ENCODE assay signal across 10 mouse cellular contexts in genomic region chr17:56200586-56200985, GRCm38 (mm10). TPM values are rescaled to one million over a fixed set of nuclear protein-coding genes. Genes with fewer than 3 reads are reported as not detected.
DNase-seq lines count a peak whose midpoint lies in the region; ATAC-seq and TF ChIP-seq lines count a peak whose summit lies in the region.
"Had no signal": no experiment of that assay in that cellular context is flagged by ENCODE, and none has a peak within 500 bp of the region (broad histone marks: within the 10 kb centered on the region; RNA-seq: fewer than 3 reads in every experiment).

No protein-coding gene starts in this region.

- 88% methylated on average over 9 of the region's 9 CpGs for WGBS in heart, adult 2 months
- WGBS in lung, embryonic 14.5 days = 83% methylated on average over 9 of the region's 9 CpGs

- no peak overlapping the region for H3K9ac ChIP-seq in heart, adult 2 months (ENCODE audit: low read depth, low read length)
- H3K9ac ChIP-seq in lung, embryonic 14.5 days = no peak overlapping the region
- H3K9ac ChIP-seq: limb, embryonic 12.5 days; neural tube, embryonic 12.5 days had no signal

- intact Hi-C loops in heart, adult 2 months (cut with DNase I) = no loop called here
- intact Hi-C loops in heart, postnatal 36 days (cut with DNase I) = no loop called here

- no peak for TF ChIP-seq EP300 in heart, adult 2 months (IDR thresholded peaks at IDR 0.05; ENCODE audit: insufficient read depth, low read depth, low read length)

- H3K36me3 ChIP-seq in heart, adult 2 months (ENCODE audit: control insufficient read depth, insufficient read depth, low read length) = no peaks in the 10 kb centered on the region
- H3K36me3 ChIP-seq in lung, embryonic 14.5 days (ENCODE audit: insufficient read depth) = peaks cover 90% of the 10 kb centered on the region

- no peaks in the 10 kb centered on the region for H3K4me1 ChIP-seq in heart, adult 2 months (ENCODE audit: control insufficient read depth, insufficient read depth, low read length)
- H3K4me1 ChIP-seq in lung, embryonic 14.5 days (ENCODE audit: insufficient read depth) = no peaks in the 10 kb centered on the region
- H3K4me1 ChIP-seq: limb, embryonic 12.5 days; neural tube, embryonic 12.5 days had no signal

- no peaks in the 10 kb centered on the region for H3K27me3 ChIP-seq in heart, adult 2 months (ENCODE audit: control insufficient read depth, insufficient read depth, low read length)
- H3K27me3 ChIP-seq in lung, embryonic 14.5 days (ENCODE audit: insufficient read depth, low read length) = no peaks in the 10 kb centered on the region
- H3K27me3 ChIP-seq: limb, embryonic 12.5 days; neural tube, embryonic 12.5 days had no signal

- no peak for TF ChIP-seq POLR2A in heart, adult 2 months (IDR thresholded peaks at IDR 0.05; ENCODE audit: insufficient read depth, low read depth, low read length)

- no peak overlapping the region for H3K4me3 ChIP-seq in heart, adult 2 months
- no peak overlapping the region for H3K4me3 ChIP-seq in lung, embryonic 14.5 days (ENCODE audit: low read depth, low read length)
- H3K4me3 ChIP-seq: limb, embryonic 12.5 days; neural tube, embryonic 12.5 days had no signal

- DNase-seq in heart, adult 2 months = no peak
- no peak for DNase-seq in heart, postnatal 36 days
- DNase-seq in lung, embryonic 14.5 days = no peak
- no peak for DNase-seq in lung, adult 18-20 months
- DNase-seq in ES-CJ7 (ENCODE audit: low read depth, low spot score) = peak; percentile 58
- no peak for DNase-seq in layer of hippocampus, adult 18-20 months (ENCODE audit: low spot score in 2 of 2)
- no peak for DNase-seq in layer of hippocampus, postnatal 14 days (ENCODE audit: low spot score in 2 of 2)

- H3K4me2 ChIP-seq in lung, embryonic 14.5 days = no peak overlapping the region
- H3K4me2 ChIP-seq: limb, embryonic 12.5 days; neural tube, embryonic 12.5 days had no signal

- no peak for ATAC-seq in lung, embryonic 14.5 days (ENCODE audit: insufficient read depth)
- ATAC-seq in neutrophil, adult 5-6 weeks (ENCODE audit: extremely low read depth, insufficient number of reproducible peaks, low FRiP score, poor library complexity, severe bottlenecking) = 0 out of 2 replicates have a peak, but pooled peaks have one; percentile 24

- H3K9me3 ChIP-seq in lung, embryonic 14.5 days (ENCODE audit: low read depth, low read length) = no peaks in the 10 kb centered on the region
- H3K9me3 ChIP-seq: limb, embryonic 12.5 days; neural tube, embryonic 12.5 days had no signal

- H3K79me2 ChIP-seq in heart, adult 2 months (replicated peaks; ENCODE audit: control insufficient read depth, insufficient read depth, low read length) = no peaks in the 10 kb centered on the region

- no peak overlapping the region for H3K27ac ChIP-seq in heart, adult 2 months
- H3K27ac ChIP-seq in lung, embryonic 14.5 days (ENCODE audit: low read depth) = no peak overlapping the region
- H3K27ac ChIP-seq: limb, embryonic 12.5 days; neural tube, embryonic 12.5 days had no signal

- peak; percentile 46 for TF ChIP-seq CTCF in heart, adult 2 months (IDR thresholded peaks at IDR 0.05)
- TF ChIP-seq CTCF in lung, embryonic 14.5 days (IDR thresholded peaks at IDR 0.05; ENCODE audit: low read depth) = peak; percentile 48

RNA-seq across cellular contexts. Expression of gene Mydgf, which starts 16.9 kb away (rescaled TPM):
- total RNA-seq in heart, adult 2 months (2021) = 10 to 100 TPM; 25.4 to 28.3 TPM
- 26.0 and 29.1 TPM in 2 replicates for polyA plus RNA-seq in heart, adult 2 months (2012; rRNA removed)
- total RNA-seq in heart, postnatal 36 days (2021) = 10 to 100 TPM; 25.2 to 25.5 TPM
- 93.0 and 95.3 TPM in 2 replicates for polyA plus RNA-seq in lung, embryonic 14.5 days (2014; fragmentation: Nextera tagmentation; extraction: Ambion mirVana)
- total RNA-seq in neutrophil, adult 5-6 weeks (2017) = 13.9 and 18.0 TPM in 2 replicates
- total RNA-seq in layer of hippocampus, adult 18-20 months (2021) = 10 to 100 TPM; 41.7 to 44.3 TPM
- 10 to 100 TPM; 43.3 to 46.0 TPM for total RNA-seq in layer of hippocampus, postnatal 14 days (2021)

RNA-seq across cellular contexts. Expression of gene Dpp9, which starts 18.1 kb away (rescaled TPM):
- 10 to 100 TPM; 40.4 to 41.4 TPM for total RNA-seq in heart, adult 2 months (2021)
- 38.6 and 43.4 TPM in 2 replicates for polyA plus RNA-seq in heart, adult 2 months (2012; rRNA removed)
- 10 to 100 TPM; 38.4 to 43.0 TPM for total RNA-seq in heart, postnatal 36 days (2021)
- 37.9 and 41.3 TPM in 2 replicates for polyA plus RNA-seq in lung, embryonic 14.5 days (2014; fragmentation: Nextera tagmentation; extraction: Ambion mirVana)
- 14.0 and 14.5 TPM in 2 replicates for total RNA-seq in neutrophil, adult 5-6 weeks (2017)
- total RNA-seq in layer of hippocampus, adult 18-20 months (2021) = 10 to 100 TPM; 61.7 to 63.8 TPM
- total RNA-seq in layer of hippocampus, postnatal 14 days (2021) = 10 to 100 TPM; 49.4 to 52.4 TPM

RNA-seq across cellular contexts. Expression of gene Tnfaip8l1, which starts 38.3 kb away (rescaled TPM):
- total RNA-seq in heart, adult 2 months (2021) = 1 to 10 TPM; 1.1 to 1.7 TPM
- 3.6 and 4.5 TPM in 2 replicates for polyA plus RNA-seq in heart, adult 2 months (2012; rRNA removed)
- total RNA-seq in heart, postnatal 36 days (2021) = 1 to 10 TPM; 1.9 to 2.8 TPM
- polyA plus RNA-seq in lung, embryonic 14.5 days (2014; fragmentation: Nextera tagmentation; extraction: Ambion mirVana) = 14.5 and 16.2 TPM in 2 replicates
- 1.3 and 1.4 TPM in 2 replicates for total RNA-seq in neutrophil, adult 5-6 weeks (2017)
- 1 to 10 TPM; 4.6 to 6.1 TPM for total RNA-seq in layer of hippocampus, adult 18-20 months (2021)
- 1 to 10 TPM; 6.2 to 6.6 TPM for total RNA-seq in layer of hippocampus, postnatal 14 days (2021)

RNA-seq across cellular contexts. Expression of gene Fem1a, which starts 56.0 kb away (rescaled TPM):
- 100 to 1,000 TPM; 108 to 124 TPM for total RNA-seq in heart, adult 2 months (2021)
- polyA plus RNA-seq in heart, adult 2 months (2012; rRNA removed) = 81.5 and 104 TPM in 2 replicates
- total RNA-seq in heart, postnatal 36 days (2021) = 100 to 1,000 TPM; 106 to 111 TPM
- 14.5 and 15.4 TPM in 2 replicates for polyA plus RNA-seq in lung, embryonic 14.5 days (2014; fragmentation: Nextera tagmentation; extraction: Ambion mirVana)
- total RNA-seq in neutrophil, adult 5-6 weeks (2017) = 22.2 and 23.8 TPM in 2 replicates
- 10 to 100 TPM; 35.3 TPM for total RNA-seq in layer of hippocampus, adult 18-20 months (2021)
- total RNA-seq in layer of hippocampus, postnatal 14 days (2021) = 10 to 100 TPM; 41.6 to 44.7 TPM
